Mouse (Mus musculus): Measurements from ENCODE around the gene Crebrf.

Crebrf gene

GRCm38 (mm10) chr17:26826131-26826530 lies 110.7 kb downstream of the Crebrf start:
- DNase-seq (ENCODE audit: low spot score in 2 of 2) = no peak
